8 mouse cellular contexts compared by ENCODE assay signal in the genomic region with DNA sequence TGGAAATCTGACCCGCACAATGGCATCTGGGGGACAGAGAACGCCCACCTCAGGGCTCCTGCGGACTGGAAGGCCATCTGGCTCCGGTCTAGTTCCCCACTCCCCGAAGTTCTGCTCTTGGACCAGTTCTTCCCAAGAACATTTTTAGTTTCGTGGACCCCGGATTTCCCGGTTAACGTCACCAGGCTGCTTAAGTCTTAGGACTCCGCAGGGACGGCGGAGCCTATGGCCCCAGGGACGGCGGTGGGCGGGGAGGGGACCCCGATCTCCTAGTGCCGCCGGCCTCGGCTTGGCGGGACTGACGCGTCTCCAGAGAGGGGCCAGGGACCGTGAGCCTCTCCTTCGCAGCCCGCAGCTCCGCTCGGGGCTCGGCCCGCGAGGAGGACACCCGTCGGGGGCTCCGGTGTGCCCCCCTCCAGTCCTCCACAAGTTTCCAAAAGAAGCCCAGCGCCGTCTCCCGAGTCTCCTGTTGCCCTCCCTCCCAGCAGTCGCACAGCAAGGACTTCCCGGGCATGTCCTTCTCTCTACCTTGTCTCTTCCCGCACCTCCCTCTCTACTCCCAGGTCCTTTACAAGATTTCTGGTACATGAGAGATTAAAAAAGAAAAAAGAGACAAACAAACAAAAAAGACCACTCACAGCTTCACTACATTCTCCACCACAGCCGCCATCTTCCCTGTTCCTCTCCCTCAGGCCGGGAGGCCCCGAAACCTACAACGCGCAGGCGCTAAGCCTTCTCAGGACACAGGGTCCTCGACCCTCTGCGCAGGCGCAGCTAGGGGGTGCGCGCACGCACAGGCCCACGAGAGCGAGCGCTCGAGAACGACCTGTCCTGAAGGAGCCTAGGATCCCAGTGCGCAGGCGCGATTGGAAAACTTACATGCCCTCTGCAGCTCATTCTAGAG. TPM values are rescaled to one million over a fixed set of nuclear protein-coding genes. Genes with fewer than 3 reads are reported as not detected.
DNase-seq lines count a peak whose midpoint lies in the region; ATAC-seq and TF ChIP-seq lines count a peak whose summit lies in the region.

No protein-coding gene starts in this region.

- peaks cover 46% of the 10 kb centered on the region for H3K79me2 ChIP-seq in MEL (ENCODE audit: control insufficient read depth, insufficient read depth, low read length, poor library complexity)

- ATAC-seq in forebrain, postnatal 0 days: peak; percentile 97
- ATAC-seq in lung, embryonic 15.5 days (ENCODE audit: borderline replicate concordance, extremely low read depth, low FRiP score, low TSS enrichment): peak; percentile 95

- no peaks in the 10 kb centered on the region for H3K27me3 ChIP-seq in MEL (ENCODE audit: control insufficient read depth in 1 of 2, insufficient read depth in 2 of 2, low read length in 2 of 2)
- H3K27me3 ChIP-seq in cerebellum, adult 2 months (ENCODE audit: control insufficient read depth, insufficient read depth, low read length): no peaks in the 10 kb centered on the region
- no peaks in the 10 kb centered on the region for H3K27me3 ChIP-seq in forebrain, postnatal 0 days (ENCODE audit: insufficient read depth, low read length)
- no peaks in the 10 kb centered on the region for H3K27me3 ChIP-seq in lung, embryonic 15.5 days

- no peak for TF ChIP-seq RAD21 in MEL (IDR thresholded peaks at IDR 0.05; ENCODE audit: low read depth, low read length)

- DNase-seq in MEL (ENCODE audit: low read depth, low spot score): peak; percentile 99
- peak; percentile 99 for DNase-seq in cerebellum, adult 2 months
- peak; percentile 100 for DNase-seq in forebrain, postnatal 0 days
- peak; percentile 99 for DNase-seq in heart, postnatal 4 days
- DNase-seq in layer of hippocampus, adult 8-10 months (ENCODE audit: low spot score in 2 of 2): peak; percentile 98 to 99
- DNase-seq in ovary, adult 18-20 months (ENCODE audit: low spot score): peak; percentile 98
- DNase-seq in thymus, postnatal 0 days (ENCODE audit: low spot score): peak; percentile 100

- peaks cover 8 to 27% of the 10 kb centered on the region in 2 experiments for H3K4me1 ChIP-seq in MEL (ENCODE audit: control insufficient read depth in 1 of 2, insufficient read depth in 2 of 2, low read length in 2 of 2)
- H3K4me1 ChIP-seq in cerebellum, adult 2 months (ENCODE audit: control insufficient read depth, insufficient read depth, low read length): peaks cover 8% of the 10 kb centered on the region
- H3K4me1 ChIP-seq in forebrain, postnatal 0 days (ENCODE audit: insufficient read depth): peaks cover 19% of the 10 kb centered on the region
- peaks cover 28% of the 10 kb centered on the region for H3K4me1 ChIP-seq in lung, embryonic 15.5 days

- H3K4me3 ChIP-seq in MEL (ENCODE audit: control insufficient read depth in 1 of 2, insufficient read depth in 1 of 2, low read depth in 2 of 2, low read length in 2 of 2): peak overlapping the region; percentile 87 to 99
- peak overlapping the region; percentile 87 for H3K4me3 ChIP-seq in cerebellum, adult 2 months (replicated peaks; ENCODE audit: insufficient read depth, low read depth, low read length)
- H3K4me3 ChIP-seq in forebrain, postnatal 0 days (ENCODE audit: low read depth, low read length): peak overlapping the region; percentile 93
- H3K4me3 ChIP-seq in lung, embryonic 15.5 days: peak overlapping the region; percentile 90

- peak overlapping the region; percentile 89 for H3K27ac ChIP-seq in MEL (ENCODE audit: control insufficient read depth, low read depth, low read length)
- peak overlapping the region; percentile 40 for H3K27ac ChIP-seq in cerebellum, adult 2 months (ENCODE audit: insufficient read depth, low read length)
- H3K27ac ChIP-seq in forebrain, postnatal 0 days (ENCODE audit: low read depth, low read length): peak overlapping the region; percentile 83
- peak overlapping the region; percentile 84 for H3K27ac ChIP-seq in lung, embryonic 15.5 days

- peak overlapping the region; percentile 97 for H3K9ac ChIP-seq in MEL (ENCODE audit: control insufficient read depth, low read depth, low read length, poor library complexity, severe bottlenecking)
- H3K9ac ChIP-seq in forebrain, postnatal 0 days: peak overlapping the region; percentile 77
- peak overlapping the region; percentile 99 for H3K9ac ChIP-seq in lung, embryonic 15.5 days

- TF ChIP-seq CTCF in MEL (IDR thresholded peaks at IDR 0.05 in 2 of 3, conservative IDR thresholded peaks at IDR 0.05 in 1 of 3; ENCODE audit: control insufficient read depth in 1 of 3, insufficient read depth in 1 of 3, low read depth in 2 of 3, low read length in 3 of 3, poor library complexity in 1 of 3, severe bottlenecking in 1 of 3): no peak
- TF ChIP-seq CTCF in cerebellum, adult 2 months (IDR thresholded peaks at IDR 0.05; ENCODE audit: borderline replicate concordance, insufficient read depth, low read depth, low read length): no peak
- TF ChIP-seq CTCF in forebrain, postnatal 0 days (IDR thresholded peaks at IDR 0.05; ENCODE audit: low read depth): peak; percentile 47

- H3K4me2 ChIP-seq in forebrain, postnatal 0 days (ENCODE audit: low read depth): peak overlapping the region; percentile 90
- H3K4me2 ChIP-seq in lung, embryonic 15.5 days: peak overlapping the region; percentile 74

- no peak for TF ChIP-seq EP300 in MEL (IDR thresholded peaks at IDR 0.05; ENCODE audit: low read depth in 1 of 2, low read length in 2 of 2)

- WGBS in cerebellum, adult 2 months: under 1% methylated on average over 59 of the region's 59 CpGs
- WGBS in forebrain, postnatal 0 days: 2% methylated on average over 59 of the region's 59 CpGs
- WGBS in lung, embryonic 15.5 days: under 1% methylated on average over 59 of the region's 59 CpGs

- no peaks in the 10 kb centered on the region for H3K9me3 ChIP-seq in MEL (replicated peaks; ENCODE audit: insufficient read depth, low read length)
- H3K9me3 ChIP-seq in forebrain, postnatal 0 days (ENCODE audit: low read length): no peaks in the 10 kb centered on the region
- no peaks in the 10 kb centered on the region for H3K9me3 ChIP-seq in lung, embryonic 15.5 days

- peak; percentile 71 to 97 for TF ChIP-seq POLR2A in MEL (IDR thresholded peaks at IDR 0.05; ENCODE audit: control insufficient read depth in 1 of 2, insufficient read depth in 1 of 2, low read depth in 1 of 2, low read length in 2 of 2, poor library complexity in 1 of 2)
- peak; percentile 97; the same call in 1 of the 2 replicates for TF ChIP-seq POLR2A in cerebellum, adult 2 months (IDR thresholded peaks at IDR 0.05; ENCODE audit: borderline replicate concordance, insufficient read depth, low read length)

- peaks cover 4 to 29% of the 10 kb centered on the region in 2 experiments for H3K36me3 ChIP-seq in MEL (ENCODE audit: control insufficient read depth in 1 of 2, insufficient read depth in 2 of 2, low read length in 2 of 2)
- peaks cover 4% of the 10 kb centered on the region for H3K36me3 ChIP-seq in forebrain, postnatal 0 days (ENCODE audit: insufficient read depth)
- peaks cover 12% of the 10 kb centered on the region for H3K36me3 ChIP-seq in lung, embryonic 15.5 days

RNA-seq across cellular contexts. Expression of a gene that starts 0.5 kb away (rescaled TPM):
- total RNA-seq in MEL (2012; rRNA removed): 45.7 and 58.6 TPM in 2 replicates
- 100 to 1,000 TPM; 133 to 166 TPM for polyA plus RNA-seq in MEL (2012; ENCODE audit: insufficient read depth in 1 of 2, insufficient read length in 2 of 2, low read depth in 1 of 2, low replicate concordance in 2 of 2, missing spikeins in 1 of 2)
- 136 and 141 TPM in 2 replicates for polyA plus RNA-seq in cerebellum, adult 2 months (2012; rRNA removed)
- total RNA-seq in forebrain, postnatal 0 days (2014; rRNA removed): 52.8 and 64.5 TPM in 2 replicates
- polyA plus RNA-seq in forebrain, postnatal 0 days (2015; fragmentation: Nextera tagmentation; extraction: Ambion mirVana): 56.8 and 60.1 TPM in 2 replicates
- total RNA-seq in heart, postnatal 4 days (2021): 100 to 1,000 TPM; 111 to 119 TPM
- total RNA-seq in layer of hippocampus, adult 8-10 months (2022): 100 to 1,000 TPM in 1 of 4 experiments, 10 to 100 TPM in 3; 89.6 to 135 (median 97.5) TPM
- polyA plus RNA-seq in lung, embryonic 15.5 days (2015; fragmentation: Nextera tagmentation; extraction: Ambion mirVana): 142 and 147 TPM in 2 replicates
- polyA plus RNA-seq in thymus, postnatal 0 days (2015; fragmentation: Nextera tagmentation; extraction: Ambion mirVana): 104 and 116 TPM in 2 replicates

RNA-seq across cellular contexts. Expression of a gene that starts 12.3 kb away (rescaled TPM):
- total RNA-seq in MEL (2012; rRNA removed): 0.75 and 1.1 TPM in 2 replicates
- 1 to 10 TPM in 1 of 2 experiments, not detected in 1; 1.7 TPM for polyA plus RNA-seq in MEL (2012; ENCODE audit: insufficient read depth in 1 of 2, insufficient read length in 2 of 2, low read depth in 1 of 2, low replicate concordance in 2 of 2, missing spikeins in 1 of 2)
- polyA plus RNA-seq in cerebellum, adult 2 months (2012; rRNA removed): 23.8 and 25.2 TPM in 2 replicates
- total RNA-seq in forebrain, postnatal 0 days (2014; rRNA removed): 13.3 and 18.4 TPM in 2 replicates
- 13.5 and 15.6 TPM in 2 replicates for polyA plus RNA-seq in forebrain, postnatal 0 days (2015; fragmentation: Nextera tagmentation; extraction: Ambion mirVana)
- total RNA-seq in heart, postnatal 4 days (2021): 10 to 100 TPM; 14.2 to 14.7 TPM
- total RNA-seq in layer of hippocampus, adult 8-10 months (2022): 1 to 10 TPM; 4.4 to 6.0 (median 5.4) TPM
- 12.0 and 14.1 TPM in 2 replicates for polyA plus RNA-seq in lung, embryonic 15.5 days (2015; fragmentation: Nextera tagmentation; extraction: Ambion mirVana)
- 5.2 and 6.7 TPM in 2 replicates for polyA plus RNA-seq in thymus, postnatal 0 days (2015; fragmentation: Nextera tagmentation; extraction: Ambion mirVana)

RNA-seq across cellular contexts. Expression of a gene that starts 18.4 kb away (rescaled TPM):
- total RNA-seq in MEL (2012; rRNA removed): 1.9 and 2.1 TPM in 2 replicates
- 1 to 10 TPM in 1 of 2 experiments, not detected in 1; 2.2 TPM for polyA plus RNA-seq in MEL (2012; ENCODE audit: insufficient read depth in 1 of 2, insufficient read length in 2 of 2, low read depth in 1 of 2, low replicate concordance in 2 of 2, missing spikeins in 1 of 2)
- 5.1 and 5.6 TPM in 2 replicates for polyA plus RNA-seq in cerebellum, adult 2 months (2012; rRNA removed)
- 9.9 and 14.2 TPM in 2 replicates for total RNA-seq in forebrain, postnatal 0 days (2014; rRNA removed)
- polyA plus RNA-seq in forebrain, postnatal 0 days (2015; fragmentation: Nextera tagmentation; extraction: Ambion mirVana): 8.6 and 10.2 TPM in 2 replicates
- 1 to 10 TPM; 2.0 TPM for total RNA-seq in heart, postnatal 4 days (2021)
- total RNA-seq in layer of hippocampus, adult 8-10 months (2022): 1 to 10 TPM; 2.2 to 3.5 (median 2.9) TPM
- 3.2 and 3.6 TPM in 2 replicates for polyA plus RNA-seq in lung, embryonic 15.5 days (2015; fragmentation: Nextera tagmentation; extraction: Ambion mirVana)
- 3.3 and 4.1 TPM in 2 replicates for polyA plus RNA-seq in thymus, postnatal 0 days (2015; fragmentation: Nextera tagmentation; extraction: Ambion mirVana)

RNA-seq across cellular contexts. Expression of a gene that starts 34.7 kb away (rescaled TPM):
- 20.7 and 23.5 TPM in 2 replicates for total RNA-seq in MEL (2012; rRNA removed)
- 10 to 100 TPM in 1 of 2 experiments, not detected in 1; 30.7 TPM for polyA plus RNA-seq in MEL (2012; ENCODE audit: insufficient read depth in 1 of 2, insufficient read length in 2 of 2, low read depth in 1 of 2, low replicate concordance in 2 of 2, missing spikeins in 1 of 2)
- polyA plus RNA-seq in cerebellum, adult 2 months (2012; rRNA removed): 4.3 and 5.0 TPM in 2 replicates
- 2.2 and 2.6 TPM in 2 replicates for total RNA-seq in forebrain, postnatal 0 days (2014; rRNA removed)
- 2.0 and 2.9 TPM in 2 replicates for polyA plus RNA-seq in forebrain, postnatal 0 days (2015; fragmentation: Nextera tagmentation; extraction: Ambion mirVana)
- 1 to 10 TPM; 5.4 to 6.2 TPM for total RNA-seq in heart, postnatal 4 days (2021)
- 1 to 10 TPM; 3.1 to 7.1 (median 4.5) TPM for total RNA-seq in layer of hippocampus, adult 8-10 months (2022)
- polyA plus RNA-seq in lung, embryonic 15.5 days (2015; fragmentation: Nextera tagmentation; extraction: Ambion mirVana): 4.2 and 5.6 TPM in 2 replicates
- polyA plus RNA-seq in thymus, postnatal 0 days (2015; fragmentation: Nextera tagmentation; extraction: Ambion mirVana): 11.4 and 14.6 TPM in 2 replicates

RNA-seq across cellular contexts. Expression of a gene that starts 37.3 kb away (rescaled TPM):
- total RNA-seq in MEL (2012; rRNA removed): 20.8 and 22.8 TPM in 2 replicates
- 10 to 100 TPM in 1 of 2 experiments, not detected in 1; 34.4 TPM for polyA plus RNA-seq in MEL (2012; ENCODE audit: insufficient read depth in 1 of 2, insufficient read length in 2 of 2, low read depth in 1 of 2, low replicate concordance in 2 of 2, missing spikeins in 1 of 2)
- 23.4 and 28.3 TPM in 2 replicates for polyA plus RNA-seq in cerebellum, adult 2 months (2012; rRNA removed)
- total RNA-seq in forebrain, postnatal 0 days (2014; rRNA removed): 8.5 and 13.3 TPM in 2 replicates
- 9.0 and 10.3 TPM in 2 replicates for polyA plus RNA-seq in forebrain, postnatal 0 days (2015; fragmentation: Nextera tagmentation; extraction: Ambion mirVana)
- total RNA-seq in heart, postnatal 4 days (2021): 10 to 100 TPM; 18.6 to 20.9 TPM
- total RNA-seq in layer of hippocampus, adult 8-10 months (2022): 10 to 100 TPM; 10.4 to 20.8 (median 16.3) TPM
- 50.7 and 53.0 TPM in 2 replicates for polyA plus RNA-seq in lung, embryonic 15.5 days (2015; fragmentation: Nextera tagmentation; extraction: Ambion mirVana)
- polyA plus RNA-seq in thymus, postnatal 0 days (2015; fragmentation: Nextera tagmentation; extraction: Ambion mirVana): 72.4 and 75.2 TPM in 2 replicates

Comparison
In these comparisons a context has a peak if more than half of its experiments do, and no peak if none do; other contexts are left out.
1. Peak in every context shown above with its lines: DNase-seq, ATAC-seq, H3K4me3 ChIP-seq and H3K27ac ChIP-seq.